Mouse (Mus musculus) liver, adult 2 months (tissue): ENCODE data around the gene Hrh1. TPM values are rescaled to one million over a fixed set of nuclear protein-coding genes. Genes with fewer than 3 reads are reported as not detected.

Experiments
- DNase-seq: peaks from one replicate; pipeline ENCODE4 v3.0.0-alpha.2; 2011; ENCODE audit warnings: low read depth, low spot score; ENCODE audit errors: extremely low read depth
- H3K27ac ChIP-seq: fragments of 200-500 bp; replicated peaks from 2 replicates; pipeline ENCODE4 v1.5.1; 2012; ENCODE audit warnings: low read depth, mild to moderate bottlenecking, control low read depth, inconsistent platforms, low read length; ENCODE audit not compliant: insufficient read depth
- H3K27me3 ChIP-seq: fragments of 200-500 bp; 2 replicates; pipeline ENCODE4 v1.6.1; 2012; ENCODE audit warnings: mild to moderate bottlenecking, moderate library complexity, low read length, inconsistent platforms; ENCODE audit not compliant: control insufficient read depth, insufficient read depth
- H3K36me3 ChIP-seq: fragments of 200-500 bp; 2 replicates; pipeline ENCODE4 v1.6.1; 2012; ENCODE audit warnings: low read length, inconsistent platforms; ENCODE audit not compliant: control insufficient read depth, insufficient read depth
- H3K4me1 ChIP-seq: fragments of 200-500 bp; 2 replicates; pipeline ENCODE4 v1.6.1; 2011; ENCODE audit warnings: low read length; ENCODE audit not compliant: control insufficient read depth, insufficient read depth
- H3K4me3 ChIP-seq: fragments of 200-500 bp; 2 replicates; pipeline ENCODE4 v1.5.1; 2011; ENCODE audit warnings: low read depth, mild to moderate bottlenecking, control low read depth, low read length, moderate library complexity; ENCODE audit not compliant: insufficient read depth
- H3K79me2 ChIP-seq: fragments of 200-500 bp; 2 replicates; pipeline ENCODE4 v1.6.1; 2012; ENCODE audit warnings: inconsistent platforms, mild to moderate bottlenecking, low read length, moderate library complexity; ENCODE audit not compliant: control insufficient read depth, insufficient read depth
- H3K9ac ChIP-seq: fragments of 200-500 bp; 2 replicates; pipeline ENCODE4 v1.6.1; 2012; ENCODE audit warnings: low read depth, mild to moderate bottlenecking, control low read depth, inconsistent platforms, low read length
- CTCF ChIP-seq: fragments of 200-500 bp; IDR thresholded peaks from 2 replicates; pipeline ENCODE4 v1.5.1; 2011; ENCODE audit warnings: low read depth, low read length, control low read depth
- POLR2A ChIP-seq: fragments of 200-500 bp; IDR thresholded peaks from 2 replicates; pipeline ENCODE4 v1.6.1; 2011; ENCODE audit warnings: low read length, control low read depth; ENCODE audit not compliant: insufficient read depth; ENCODE audit errors: extremely low read depth
- WGBS: fragments of 180-500 bp; shearing (Covaris S2); methylation state at CpG from one replicate; pipeline ENCODE4 v1.1.7; 2018; 5-methylcytosine and 5-hydroxymethylcytosine counted together
- polyA plus RNA-seq: library from polyadenylated mRNA; depleted of rRNA; stranded (reverse); fragments of >200 nt; gene quantifications from 2 replicates; pipeline ENCODE4 v1.2.3, GENCODE M21; 2012
- total RNA-seq: library from RNA; depleted of rRNA; stranded (reverse); fragments of >200 nt; gene quantifications from 2 replicates; pipeline ENCODE4 v1.2.3, GENCODE M21; 2014

Hrh1 gene
- total and polyA plus RNA-seq, 2 experiments: 0.07 TPM; not detected in 1

GRCm38 (mm10) chr6:114366191-114366590, 31.5 kb upstream of the Hrh1 start:
- Histone ChIP-seq H3K27me3 (no peaks in the 10 kb centered on the region), H3K27ac (no peak overlapping the region), H3K4me3 (no peak overlapping the region), H3K79me2 (no peaks in the 10 kb centered on the region), H3K4me1 (no peaks in the 10 kb centered on the region), H3K9ac (no peak overlapping the region), H3K36me3 (no peaks in the 10 kb centered on the region)
- WGBS: 75% methylated on average over 5 of the region's 5 CpGs
- TF ChIP-seq CTCF: no peak
- TF ChIP-seq POLR2A: no peak
- DNase-seq: no peak

- H3K9ac ChIP-seq: no peak overlapping the region
- no peak for DNase-seq
- 76% methylated on average over 6 of the region's 6 CpGs for WGBS
- no peaks in the 10 kb centered on the region for H3K36me3 ChIP-seq
- H3K27ac ChIP-seq: no peak overlapping the region
- no peaks in the 10 kb centered on the region for H3K27me3 ChIP-seq
- H3K79me2 ChIP-seq: no peaks in the 10 kb centered on the region
- no peaks in the 10 kb centered on the region for H3K4me1 ChIP-seq
- no peak overlapping the region for H3K4me3 ChIP-seq
- TF ChIP-seq CTCF: no peak
- TF ChIP-seq POLR2A: no peak
These were observed 30.1 kb upstream of the Hrh1 start for GRCm38 (mm10) chr6:114367681-114368080.

GRCm38 (mm10) chr6:114368196-114368595, 29.5 kb upstream of the Hrh1 start:
- H3K27ac ChIP-seq: no peak overlapping the region
- WGBS: 76% methylated on average over 6 of the region's 6 CpGs
- no peak overlapping the region for H3K9ac ChIP-seq
- H3K79me2 ChIP-seq: no peaks in the 10 kb centered on the region
- H3K27me3 ChIP-seq: no peaks in the 10 kb centered on the region
- no peak overlapping the region for H3K4me3 ChIP-seq
- no peak for DNase-seq
- no peaks in the 10 kb centered on the region for H3K4me1 ChIP-seq
- H3K36me3 ChIP-seq: no peaks in the 10 kb centered on the region
- TF ChIP-seq POLR2A (no peak), CTCF (no peak)

- TF ChIP-seq POLR2A: no peak
- TF ChIP-seq CTCF: no peak
- Histone ChIP-seq H3K36me3 (no peaks in the 10 kb centered on the region), H3K4me1 (no peaks in the 10 kb centered on the region), H3K79me2 (no peaks in the 10 kb centered on the region), H3K9ac (no peak overlapping the region), H3K27ac (no peak overlapping the region), H3K4me3 (no peak overlapping the region), H3K27me3 (no peaks in the 10 kb centered on the region)
- 84% methylated on average over 7 of the region's 7 CpGs for WGBS
- no peak for DNase-seq
These were observed 25.0 kb upstream of the Hrh1 start for GRCm38 (mm10) chr6:114372741-114373140.

GRCm38 (mm10) chr6:114380872-114381271, 16.9 kb upstream of the Hrh1 start:
- H3K27me3 ChIP-seq: no peaks in the 10 kb centered on the region
- H3K79me2 ChIP-seq: no peaks in the 10 kb centered on the region
- H3K4me3 ChIP-seq: no peak overlapping the region
- no peaks in the 10 kb centered on the region for H3K4me1 ChIP-seq
- DNase-seq: no peak
- WGBS: 71% methylated on average over 3 of the region's 3 CpGs
- H3K27ac ChIP-seq: no peak overlapping the region
- no peaks in the 10 kb centered on the region for H3K36me3 ChIP-seq
- TF ChIP-seq POLR2A (no peak), CTCF (no peak)
- no peak overlapping the region for H3K9ac ChIP-seq

- Histone ChIP-seq H3K27ac (no peak overlapping the region), H3K4me3 (no peak overlapping the region), H3K4me1 (no peaks in the 10 kb centered on the region), H3K79me2 (no peaks in the 10 kb centered on the region), H3K27me3 (no peaks in the 10 kb centered on the region), H3K36me3 (no peaks in the 10 kb centered on the region), H3K9ac (no peak overlapping the region)
- 70% methylated on average over 6 of the region's 6 CpGs for WGBS
- no peak for DNase-seq
- no peak for TF ChIP-seq POLR2A
- no peak for TF ChIP-seq CTCF
These were observed 10.4 kb upstream of the Hrh1 start for GRCm38 (mm10) chr6:114387320-114387719.
